Mouse (Mus musculus) liver, adult 2 months (tissue): ENCODE measurements around the gene Gm20388.

Source experiments
- CTCF ChIP-seq: fragments of 200-500 bp; IDR thresholded peaks from 2 replicates; pipeline ENCODE4 v1.5.1; 2011; ENCODE audit warnings: low read depth, low read length, control low read depth
- POLR2A ChIP-seq: fragments of 200-500 bp; IDR thresholded peaks from 2 replicates; pipeline ENCODE4 v1.6.1; 2011; ENCODE audit warnings: low read length, control low read depth; ENCODE audit not compliant: insufficient read depth; ENCODE audit errors: extremely low read depth

DNA sequence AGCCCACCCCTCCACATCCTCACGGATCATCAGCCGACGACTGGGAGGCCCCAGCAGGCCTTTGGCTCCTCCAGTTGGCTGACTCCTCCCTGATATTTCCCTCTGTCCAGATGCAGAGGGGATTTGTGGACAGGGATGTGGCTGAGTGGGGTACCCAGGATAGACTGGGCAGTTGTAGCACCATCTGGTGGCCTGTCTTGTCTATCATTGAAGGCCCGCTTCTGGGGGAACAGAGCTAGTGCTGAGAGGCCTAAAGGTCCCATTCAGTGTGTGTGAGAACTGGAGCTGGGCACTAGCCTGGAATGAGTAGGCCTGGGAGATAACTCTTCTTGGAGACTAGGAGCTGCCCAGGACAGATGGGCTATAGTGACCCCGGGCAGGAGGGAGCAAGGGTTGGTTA lies 3321.1 kb downstream of the Gm20388 start:
- TF ChIP-seq CTCF: peak; percentile 28
- no peak for TF ChIP-seq POLR2A
